Mouse (Mus musculus) lung, embryonic 14.5 days (tissue): Measurements from ENCODE around the gene Elovl5. TPM values are rescaled to one million over a fixed set of nuclear protein-coding genes. Genes with fewer than 3 reads are reported as not detected.

Experiments used
- ATAC-seq: fragments of 200-750 bp; cut with Nextera tagmentation; 2 replicates; pipeline ENCODE4 v1.8.0; 2017; ENCODE audit warnings: mild to moderate bottlenecking, moderate TSS enrichment, moderate library complexity; ENCODE audit not compliant: insufficient read depth
- DNase-seq: peaks from one replicate; pipeline ENCODE4 v3.0.0-alpha.2; 2015
- H3K27ac ChIP-seq: fragments of 300-500 bp; sonication (generic); 2 replicates; pipeline ENCODE4 v1.5.1; 2014; ENCODE audit warnings: low read depth, mild to moderate bottlenecking, moderate library complexity
- H3K27me3 ChIP-seq: fragments of 300-500 bp; sonication (generic); 2 replicates; pipeline ENCODE4 v1.6.1; 2014; ENCODE audit warnings: low read length, control low read depth; ENCODE audit not compliant: insufficient read depth
- H3K36me3 ChIP-seq: fragments of 300-500 bp; sonication (generic); 2 replicates; pipeline ENCODE4 v1.6.1; 2014; ENCODE audit warnings: control low read depth; ENCODE audit not compliant: insufficient read depth
- H3K4me1 ChIP-seq: fragments of 300-500 bp; sonication (generic); 2 replicates; pipeline ENCODE4 v1.6.1; 2014; ENCODE audit warnings: antibody characterized with exemption, control low read depth; ENCODE audit not compliant: insufficient read depth
- H3K4me2 ChIP-seq: fragments of 300-500 bp; sonication (generic); 2 replicates; pipeline ENCODE4 v1.6.1; 2014; ENCODE audit warnings: mild to moderate bottlenecking
- H3K4me3 ChIP-seq: fragments of 300-500 bp; sonication (generic); 2 replicates; pipeline ENCODE4 v1.5.1; 2014; ENCODE audit warnings: low read depth, low read length
- H3K9ac ChIP-seq: fragments of 300-500 bp; sonication (generic); 2 replicates; pipeline ENCODE4 v1.6.1; 2014
- H3K9me3 ChIP-seq: fragments of 300-500 bp; sonication (generic); 2 replicates; pipeline ENCODE4 v1.6.1; 2016; ENCODE audit warnings: low read depth, low read length, control low read depth
- CTCF ChIP-seq: IDR thresholded peaks from 2 replicates; pipeline ENCODE4 v1.5.1; 2016; ENCODE audit warnings: antibody characterized with exemption, low read depth
- WGBS: fragments of 180-500 bp; shearing (Covaris S2); extraction: QIAGEN DNeasy Blood & Tissue Kit; methylation state at CpG from one replicate; pipeline ENCODE4 v1.1.7; 2014; 5-methylcytosine and 5-hydroxymethylcytosine counted together
- polyA plus RNA-seq: library from polyadenylated mRNA; unstranded; fragments of >200 nt; fragmentation: Nextera tagmentation; extraction: Ambion mirVana; gene quantifications from 2 replicates; pipeline ENCODE4 v1.2.1, GENCODE M21; 2014

Gene Elovl5
- polyA plus RNA-seq, 1 experiment from 2014 or later, result 76.7 TPM

DNA sequence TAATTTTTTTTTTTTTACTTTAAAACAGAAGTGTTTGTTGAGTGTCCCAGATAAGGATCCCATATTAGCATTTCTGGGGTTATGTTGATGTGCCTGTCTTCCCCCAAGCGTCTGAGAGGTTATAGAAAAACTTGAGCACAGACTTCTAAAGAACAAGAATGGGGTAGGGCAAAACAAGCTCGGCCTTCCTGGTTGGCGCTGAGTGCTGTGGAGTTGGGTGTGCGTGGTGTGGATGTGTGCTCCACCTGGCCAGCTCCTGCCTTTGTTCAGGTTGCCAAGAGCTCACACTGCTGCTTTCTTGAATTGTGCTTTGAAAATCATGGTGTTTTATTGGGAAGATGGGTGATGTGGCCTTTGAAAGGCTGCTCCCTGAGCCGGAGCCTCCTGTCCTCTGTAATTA lies 48.1 kb downstream of the Elovl5 start:
- no peaks in the 10 kb centered on the region for H3K9me3 ChIP-seq
- H3K27ac ChIP-seq, result peak overlapping the region; percentile 61; the same call in 1 of the 2 replicates
- TF ChIP-seq CTCF, result no peak
- ATAC-seq (no peak), DNase-seq (no peak)
- H3K36me3 ChIP-seq, result peaks cover 12% of the 10 kb centered on the region; the same call in 1 of the 2 replicates
- H3K4me2 ChIP-seq, result no peak overlapping the region
- H3K9ac ChIP-seq, result no peak overlapping the region
- no peak overlapping the region for H3K4me3 ChIP-seq
- no peaks in the 10 kb centered on the region for H3K27me3 ChIP-seq
- H3K4me1 ChIP-seq, result no peaks in the 10 kb centered on the region
- WGBS, result 72% methylated on average over 5 of the region's 5 CpGs

DNA sequence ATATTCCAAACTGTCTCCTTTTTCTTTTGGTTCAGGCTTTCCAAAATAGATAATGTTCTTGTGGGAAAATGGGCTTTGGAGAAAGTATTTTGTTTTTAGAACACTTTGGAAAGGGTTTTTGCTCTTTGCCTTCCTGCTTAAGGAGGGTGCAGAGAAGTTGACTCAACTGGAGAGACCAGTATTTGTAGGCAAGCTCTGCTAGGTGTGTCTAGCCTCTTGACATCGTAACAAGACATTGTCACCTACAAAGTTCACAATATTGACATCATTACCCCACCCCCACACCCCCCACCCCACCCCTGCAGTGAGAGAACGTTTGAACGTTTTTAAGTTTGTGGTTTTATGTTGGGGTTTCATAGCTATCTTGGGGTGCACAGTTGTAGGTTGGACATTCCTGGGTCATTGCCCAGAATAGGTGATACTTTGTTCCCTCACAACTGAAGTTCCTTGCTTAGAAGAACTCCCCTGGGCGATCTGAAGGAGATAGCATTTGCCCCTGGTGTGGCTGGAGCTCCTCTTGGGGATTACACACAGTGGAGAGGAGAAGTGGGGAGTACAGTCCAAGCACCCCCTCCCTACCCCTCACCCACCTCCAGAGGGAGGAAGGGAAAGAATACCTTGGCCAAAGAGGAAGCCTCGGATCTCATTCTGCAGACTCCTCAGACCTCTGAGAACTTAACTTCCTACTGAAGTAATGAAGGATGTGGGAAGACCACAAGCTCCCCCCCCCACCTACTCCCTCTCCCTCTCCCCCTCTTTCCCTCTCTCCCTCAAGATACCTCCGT lies 48.8 kb downstream of the Elovl5 start:
- DNase-seq (no peak), ATAC-seq (no peak)
- Histone ChIP-seq H3K4me1 (no peaks in the 10 kb centered on the region), H3K36me3 (peaks cover 9% of the 10 kb centered on the region; the same call in 1 of the 2 replicates), H3K27me3 (no peaks in the 10 kb centered on the region), H3K9me3 (no peaks in the 10 kb centered on the region), H3K4me2 (no peak overlapping the region), H3K9ac (no peak overlapping the region), H3K4me3 (no peak overlapping the region), H3K27ac (peak overlapping the region; percentile 88)
- WGBS, result 68% methylated on average over 6 of the region's 6 CpGs
- no peak for TF ChIP-seq CTCF

GRCm38 (mm10) chr9:77966861-77967260 lies 49.7 kb downstream of the Elovl5 start:
- no peak overlapping the region for H3K4me2 ChIP-seq
- WGBS, result 69% methylated on average over 7 of the region's 7 CpGs
- peak overlapping the region; percentile 88 for H3K27ac ChIP-seq
- DNase-seq (peak; percentile 73), ATAC-seq (peak; percentile 85)
- 0 out of 2 replicates have a peak, but pooled peaks cover 3% of the 10 kb centered on the region for H3K36me3 ChIP-seq
- H3K27me3 ChIP-seq, result no peaks in the 10 kb centered on the region
- TF ChIP-seq CTCF, result no peak
- no peaks in the 10 kb centered on the region for H3K9me3 ChIP-seq
- H3K4me1 ChIP-seq, result no peaks in the 10 kb centered on the region
- H3K9ac ChIP-seq, result no peak overlapping the region
- no peak overlapping the region for H3K4me3 ChIP-seq

- DNase-seq, result no peak
- TF ChIP-seq CTCF, result no peak
- WGBS, result 89% methylated on average over 12 of the region's 12 CpGs
- no peak for ATAC-seq
- H3K27ac ChIP-seq, result peak overlapping the region; percentile 64
- no peak overlapping the region for H3K4me3 ChIP-seq
- no peaks in the 10 kb centered on the region for H3K9me3 ChIP-seq
- H3K36me3 ChIP-seq, result 0 out of 2 replicates have a peak, but pooled peaks cover under 1% of the 10 kb centered on the region
- no peak overlapping the region for H3K9ac ChIP-seq
- H3K27me3 ChIP-seq, result no peaks in the 10 kb centered on the region
- no peaks in the 10 kb centered on the region for H3K4me1 ChIP-seq
- no peak overlapping the region for H3K4me2 ChIP-seq
These were observed 50.5 kb downstream of the Elovl5 start for GRCm38 (mm10) chr9:77967584-77968163.

GRCm38 (mm10) chr9:77969192-77969953 lies 52.2 kb downstream of the Elovl5 start:
- Histone ChIP-seq H3K4me2 (no peak overlapping the region), H3K4me3 (no peak overlapping the region), H3K9ac (no peak overlapping the region), H3K27me3 (no peaks in the 10 kb centered on the region), H3K9me3 (no peaks in the 10 kb centered on the region), H3K36me3 (no peaks in the 10 kb centered on the region), H3K4me1 (no peaks in the 10 kb centered on the region), H3K27ac (no peak overlapping the region)
- no peak for ATAC-seq
- no peak for DNase-seq
- 72% methylated on average over 6 of the region's 6 CpGs for WGBS
- no peak for TF ChIP-seq CTCF

GRCm38 (mm10) chr9:77979000-77979399 lies 61.8 kb downstream of the Elovl5 start:
- Histone ChIP-seq H3K27ac (no peak overlapping the region), H3K9ac (no peak overlapping the region), H3K4me2 (no peak overlapping the region), H3K36me3 (peaks cover 69% of the 10 kb centered on the region), H3K27me3 (no peaks in the 10 kb centered on the region), H3K9me3 (no peaks in the 10 kb centered on the region), H3K4me1 (no peaks in the 10 kb centered on the region), H3K4me3 (no peak overlapping the region)
- ATAC-seq (no peak), DNase-seq (peak; percentile 15)
- no peak for TF ChIP-seq CTCF
- 79% methylated on average over 7 of the region's 7 CpGs for WGBS

DNA sequence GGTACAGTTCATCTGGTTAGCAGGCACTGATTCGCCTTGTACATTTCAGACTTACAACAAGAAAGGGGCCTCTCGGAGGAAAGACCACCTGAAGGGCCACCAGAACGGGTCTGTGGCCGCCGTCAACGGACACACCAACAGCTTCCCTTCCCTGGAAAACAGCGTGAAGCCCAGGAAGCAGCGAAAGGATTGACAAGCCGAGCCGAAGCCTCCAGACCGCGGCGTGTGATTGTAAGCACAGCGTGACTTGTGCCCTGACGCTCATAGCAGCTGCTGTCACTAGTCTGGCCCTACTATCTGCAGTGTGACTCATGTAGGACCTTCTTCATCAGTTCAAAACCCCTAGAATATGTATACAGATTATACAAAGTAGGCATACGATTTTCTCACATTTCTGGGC lies 65.5 kb downstream of the Elovl5 start:
- ATAC-seq (no peak), DNase-seq (no peak)
- no peak overlapping the region for H3K4me2 ChIP-seq
- no peak overlapping the region for H3K9ac ChIP-seq
- no peak overlapping the region for H3K4me3 ChIP-seq
- H3K27me3 ChIP-seq, result no peaks in the 10 kb centered on the region
- no peak overlapping the region for H3K27ac ChIP-seq
- no peaks in the 10 kb centered on the region for H3K9me3 ChIP-seq
- WGBS, result 88% methylated on average over 16 of the region's 16 CpGs
- peaks cover 56% of the 10 kb centered on the region for H3K36me3 ChIP-seq
- no peak for TF ChIP-seq CTCF
- H3K4me1 ChIP-seq, result no peaks in the 10 kb centered on the region
